Mouse (Mus musculus): ENCODE results near the gene Clec11a. TPM values are rescaled to one million over a fixed set of nuclear protein-coding genes. Genes with fewer than 3 reads are reported as not detected.
A peak's percentile ranks its signal among the peaks of the same experiment; 100 is the strongest.
"Not testable (repeated sequence)": the region's sequence is repeated elsewhere in the genome, so short reads cannot be mapped to it uniquely, and the experiment has no call there.

The Clec11a gene
- total RNA-seq, 4 experiments from 2014 or later, result 4.1 to 6.0 (median 5.1) TPM

DNA sequence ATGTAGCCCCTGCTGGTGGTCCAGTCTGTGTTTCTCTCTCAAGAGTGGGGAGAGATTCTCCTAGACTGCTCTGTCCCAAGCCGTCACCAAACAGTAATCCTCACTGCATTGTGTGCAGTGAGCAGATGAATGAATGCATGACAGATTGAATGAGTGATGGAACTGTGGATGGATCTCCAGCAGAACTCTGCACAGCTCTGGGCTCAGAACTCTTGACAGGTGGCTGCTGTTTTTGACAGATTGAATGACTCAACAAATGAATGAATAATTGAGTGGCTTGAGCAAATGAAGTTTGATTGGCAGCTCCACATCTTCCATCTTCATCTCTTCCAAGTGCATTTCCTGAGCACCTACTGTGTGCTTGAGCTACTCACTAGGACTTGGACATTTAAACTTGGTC, 15.6 kb upstream of the Clec11a start:
- DNase-seq, result no peak

DNA sequence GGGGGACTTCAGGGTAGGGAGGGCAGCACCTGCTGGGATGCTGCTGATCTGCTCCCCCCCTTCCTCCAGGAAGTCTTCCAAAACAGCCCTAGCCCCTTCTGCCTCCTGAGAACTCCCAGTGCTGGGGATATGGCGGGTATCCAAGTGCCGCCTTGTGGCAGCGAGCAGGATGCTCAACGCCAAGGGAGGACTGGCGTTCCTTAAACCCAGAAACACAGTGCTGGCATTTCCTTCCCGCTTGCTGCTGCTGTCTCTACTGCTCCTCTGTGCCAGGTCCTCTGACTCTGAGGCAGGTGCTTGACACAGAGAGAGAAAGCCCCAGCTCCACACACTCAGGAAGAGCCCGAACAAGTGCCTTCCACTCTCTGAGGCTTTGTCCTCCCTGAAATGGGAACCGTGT, 14.2 kb upstream of the Clec11a start:
- no peak for DNase-seq

DNA sequence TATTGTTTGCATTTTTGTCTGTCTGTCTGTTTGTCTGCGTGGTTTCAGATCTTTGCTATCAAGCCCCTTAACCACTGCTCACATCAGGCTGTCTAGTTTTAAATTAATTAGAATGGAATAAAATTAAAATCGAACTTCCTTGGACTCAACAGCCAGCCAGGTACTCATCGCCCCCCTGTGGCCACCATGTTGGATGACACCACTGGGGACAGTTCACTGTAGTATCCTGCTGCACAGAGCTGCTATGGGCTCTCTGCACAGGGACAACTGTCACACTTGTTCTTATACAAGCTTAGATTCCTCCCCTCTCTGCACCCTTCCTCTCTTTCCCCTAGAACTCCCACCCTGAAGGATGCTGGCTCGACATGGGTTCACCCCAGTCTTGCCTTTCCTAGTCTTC, 11.2 kb upstream of the Clec11a start:
- DNase-seq, result no peak

DNA sequence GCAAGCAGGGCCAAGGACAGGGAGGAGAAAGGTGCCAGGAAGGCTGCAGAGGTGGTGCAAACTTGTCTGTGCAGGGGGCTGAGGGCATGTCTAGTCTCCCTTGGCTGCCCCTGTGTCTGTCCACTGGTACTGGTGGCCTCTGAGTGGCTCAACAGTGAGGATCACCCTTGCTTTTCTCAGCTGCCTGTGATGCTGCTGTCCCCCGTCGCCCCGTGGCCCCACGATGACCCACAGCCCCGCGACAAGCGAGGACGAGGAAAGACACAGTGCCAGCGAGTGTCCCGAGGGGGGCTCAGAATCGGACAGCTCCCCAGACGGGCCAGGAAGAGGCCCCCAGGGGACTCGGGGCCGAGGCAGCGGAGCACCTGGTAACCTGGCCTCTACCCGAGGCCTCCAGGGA, 5.8 kb upstream of the Clec11a start:
- DNase-seq, result no peak

DNA sequence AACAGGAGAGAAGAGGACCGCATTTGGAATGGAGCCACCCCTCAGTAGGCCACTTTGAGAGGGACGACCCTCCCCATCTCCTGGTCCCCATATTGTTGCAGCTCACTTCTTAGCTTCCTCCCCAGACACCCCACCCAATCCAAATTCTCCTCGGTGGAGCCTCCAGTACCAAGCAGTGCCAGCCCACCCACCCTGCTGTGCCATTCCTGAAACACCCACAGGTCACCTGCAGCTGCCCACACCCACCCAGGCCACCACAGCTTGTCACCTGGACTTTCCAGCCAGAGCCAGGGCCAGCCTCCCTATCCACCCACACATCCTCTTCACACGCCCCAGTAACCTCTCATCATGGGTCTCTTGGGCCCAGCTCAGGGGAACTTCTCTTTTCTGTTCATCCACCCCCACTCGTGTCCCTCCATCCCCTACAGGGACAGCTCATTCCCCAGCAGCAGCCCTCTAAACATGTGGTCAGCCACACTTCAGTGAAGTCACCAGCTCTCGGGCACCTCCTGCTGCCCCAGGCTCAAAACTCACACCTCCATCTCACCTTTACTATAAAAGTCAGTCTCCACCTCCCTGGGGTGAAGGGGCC, 5.1 kb upstream of the Clec11a start:
- no peak for DNase-seq

DNA sequence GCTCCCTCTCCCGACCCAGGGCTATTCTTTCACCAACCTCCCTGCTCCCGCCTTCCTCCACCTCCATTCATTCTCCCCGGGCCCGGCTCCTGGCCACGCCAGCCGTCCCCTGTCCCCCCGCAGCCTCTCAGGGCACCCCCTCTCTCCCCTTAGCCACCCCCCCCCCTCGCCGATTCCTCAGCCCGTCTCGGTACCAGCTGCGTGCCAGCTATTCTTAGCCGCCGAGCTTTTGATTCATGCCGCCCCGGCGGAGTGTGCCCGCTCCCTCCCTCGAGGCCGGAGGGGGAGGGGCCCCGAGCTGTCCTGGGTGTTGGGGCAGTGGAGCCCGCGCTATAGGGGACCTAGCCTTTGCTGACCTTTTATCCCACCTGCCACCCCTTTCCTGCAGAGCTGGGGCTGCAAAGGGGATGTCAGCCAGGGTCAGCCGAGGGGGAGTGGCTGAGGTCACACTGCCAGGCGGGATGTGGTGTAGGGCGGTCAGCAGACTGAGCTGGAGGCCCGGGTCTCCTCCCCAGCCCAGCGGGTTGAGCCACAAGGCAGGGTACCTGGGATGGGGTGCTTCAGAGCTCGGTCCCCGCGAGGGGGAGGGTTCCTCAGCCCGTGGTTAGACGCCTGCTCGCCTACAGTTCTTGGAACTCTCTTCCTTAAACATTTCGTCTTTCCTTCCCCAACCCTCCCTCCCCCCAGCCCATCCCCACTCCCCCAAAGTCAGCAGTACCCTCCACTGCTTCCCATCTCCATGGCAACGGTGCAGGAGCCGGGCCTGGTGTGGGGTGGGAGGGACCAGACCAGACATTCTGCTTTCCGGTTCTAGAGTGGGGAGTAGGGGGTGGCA, 4.4 kb upstream of the Clec11a start:
- DNase-seq, result no peak

DNA sequence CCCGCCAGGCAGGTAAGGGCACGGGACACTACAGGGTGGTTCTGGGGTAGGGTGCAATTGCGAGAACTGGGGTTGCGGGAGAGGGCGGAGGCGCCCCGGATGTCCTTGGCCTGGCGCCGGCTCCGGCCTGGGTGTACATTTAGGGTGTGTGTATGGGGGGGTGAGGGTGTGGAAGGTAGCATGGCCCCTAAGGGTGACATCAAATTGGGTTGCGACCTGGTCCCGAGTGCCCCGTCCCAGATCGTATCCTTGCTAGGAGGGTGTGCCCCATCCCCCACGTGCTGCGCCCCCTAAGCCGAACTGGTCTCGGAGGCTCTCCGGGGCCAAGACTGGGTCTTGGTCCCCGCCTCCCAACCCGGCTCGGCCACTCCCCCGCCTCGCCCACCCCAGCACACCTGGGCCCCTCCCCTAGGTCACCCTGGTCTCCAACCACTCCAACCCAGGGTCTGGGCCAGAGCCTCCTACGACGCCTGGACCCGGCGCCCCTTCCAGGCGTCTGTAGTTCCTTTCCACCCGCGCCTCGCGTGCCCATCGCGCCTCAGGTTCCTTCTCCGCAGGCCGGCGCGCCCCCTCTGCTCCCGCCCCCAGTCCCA, 3.7 kb upstream of the Clec11a start:
- no peak for DNase-seq

DNA sequence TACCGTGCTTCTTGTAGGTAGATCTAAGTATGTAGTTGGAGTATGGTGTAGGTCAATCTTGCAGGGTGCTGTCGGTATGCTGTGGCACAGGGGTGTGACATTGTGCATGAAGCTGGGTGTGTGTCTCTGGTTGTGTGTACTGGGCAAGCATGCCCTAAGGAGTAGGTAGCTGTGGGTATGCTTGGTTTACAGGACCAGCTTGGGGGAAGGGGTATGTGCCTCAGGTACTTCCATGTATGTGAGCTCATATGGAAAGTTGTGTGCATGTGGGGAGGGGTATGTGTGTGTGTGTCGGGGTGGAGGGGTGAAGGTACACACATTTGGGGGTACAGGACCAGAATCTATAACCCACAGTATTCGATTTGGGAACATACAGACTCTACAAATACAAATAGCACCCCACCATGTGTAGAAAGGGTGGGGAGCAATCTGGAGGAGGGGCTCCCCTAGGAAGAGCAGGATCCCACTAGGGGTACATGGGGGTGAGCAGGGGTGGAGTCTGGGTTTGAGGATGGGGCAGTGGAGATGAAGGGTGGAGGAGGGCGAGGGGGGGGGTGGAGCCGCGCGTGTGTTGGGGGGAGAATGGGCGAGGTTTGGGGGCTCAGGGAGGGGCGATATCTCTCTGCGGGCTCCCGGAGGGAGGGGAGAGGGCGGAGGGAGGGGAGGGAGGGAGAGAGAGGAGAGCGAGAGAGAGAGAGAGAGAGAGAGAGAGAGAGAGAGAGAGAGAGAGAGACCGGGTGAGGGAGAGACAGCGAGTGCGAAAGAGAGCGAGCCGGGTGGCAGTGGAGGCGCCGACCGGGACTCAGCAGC, 3.0 kb upstream of the Clec11a start, which contains the start of gene Shank1:
Shank1 (plus strand) TSS at position 779 of the 810 bp plus-strand sequence.
- DNase-seq, result no peak

DNA sequence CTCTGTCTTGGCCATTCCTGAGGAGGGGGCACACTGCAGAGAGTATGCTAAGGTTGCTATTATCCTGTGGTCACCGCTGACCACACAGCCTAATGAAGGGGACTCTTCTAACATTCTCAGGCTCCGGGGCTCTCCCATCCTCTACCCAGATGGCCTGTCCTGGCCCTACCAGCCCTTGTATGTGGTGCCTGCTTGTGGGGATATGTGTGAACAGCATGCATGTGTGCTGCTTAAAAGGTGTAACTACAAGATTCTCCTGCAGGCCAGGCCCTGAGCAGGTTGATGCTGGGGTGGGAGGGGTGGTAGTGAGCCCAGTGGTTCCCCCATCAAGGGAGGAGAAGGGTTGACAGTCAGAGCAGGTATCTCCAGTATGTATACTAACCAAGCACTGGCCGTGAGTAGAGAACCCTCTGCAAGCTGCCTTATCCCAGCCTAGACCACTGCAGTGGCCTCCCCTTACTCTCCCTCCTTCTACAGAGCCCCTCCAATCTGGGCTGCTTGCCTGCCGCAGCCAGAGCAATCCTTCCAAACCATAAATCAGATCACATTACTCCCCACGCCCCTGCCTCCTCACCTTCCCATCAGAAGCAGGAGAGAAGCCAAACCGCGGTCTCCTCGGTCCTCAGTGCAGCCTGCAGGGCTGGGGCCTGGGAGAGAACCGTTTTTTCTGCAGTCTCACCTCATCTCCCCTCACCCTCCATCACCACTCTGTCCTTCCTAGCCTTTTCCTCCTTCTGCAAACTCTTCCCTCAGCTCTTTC, 739 bp upstream of the Clec11a start:
- DNase-seq, result no peak

DNA sequence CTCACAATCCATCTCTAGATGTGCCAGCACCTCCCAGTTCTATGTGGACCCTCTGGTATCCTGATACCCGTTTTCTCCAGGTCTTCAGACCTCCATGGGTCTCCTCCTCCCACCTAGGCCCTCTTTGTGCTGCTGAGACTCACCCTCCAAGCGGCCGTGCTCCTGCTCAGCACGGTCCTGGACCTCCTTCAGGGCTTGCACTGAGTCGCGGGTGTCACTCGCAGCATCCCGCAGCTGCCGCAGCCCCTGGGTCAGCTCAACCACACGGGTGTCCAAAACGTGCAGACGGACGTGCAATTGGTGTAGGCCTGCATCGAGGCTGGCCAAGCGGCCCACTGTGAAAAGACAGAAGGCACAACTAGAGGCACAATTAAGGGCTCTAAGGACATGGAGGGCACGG, 1.0 kb downstream of the Clec11a start:
- DNase-seq, result peak; percentile 24

DNA sequence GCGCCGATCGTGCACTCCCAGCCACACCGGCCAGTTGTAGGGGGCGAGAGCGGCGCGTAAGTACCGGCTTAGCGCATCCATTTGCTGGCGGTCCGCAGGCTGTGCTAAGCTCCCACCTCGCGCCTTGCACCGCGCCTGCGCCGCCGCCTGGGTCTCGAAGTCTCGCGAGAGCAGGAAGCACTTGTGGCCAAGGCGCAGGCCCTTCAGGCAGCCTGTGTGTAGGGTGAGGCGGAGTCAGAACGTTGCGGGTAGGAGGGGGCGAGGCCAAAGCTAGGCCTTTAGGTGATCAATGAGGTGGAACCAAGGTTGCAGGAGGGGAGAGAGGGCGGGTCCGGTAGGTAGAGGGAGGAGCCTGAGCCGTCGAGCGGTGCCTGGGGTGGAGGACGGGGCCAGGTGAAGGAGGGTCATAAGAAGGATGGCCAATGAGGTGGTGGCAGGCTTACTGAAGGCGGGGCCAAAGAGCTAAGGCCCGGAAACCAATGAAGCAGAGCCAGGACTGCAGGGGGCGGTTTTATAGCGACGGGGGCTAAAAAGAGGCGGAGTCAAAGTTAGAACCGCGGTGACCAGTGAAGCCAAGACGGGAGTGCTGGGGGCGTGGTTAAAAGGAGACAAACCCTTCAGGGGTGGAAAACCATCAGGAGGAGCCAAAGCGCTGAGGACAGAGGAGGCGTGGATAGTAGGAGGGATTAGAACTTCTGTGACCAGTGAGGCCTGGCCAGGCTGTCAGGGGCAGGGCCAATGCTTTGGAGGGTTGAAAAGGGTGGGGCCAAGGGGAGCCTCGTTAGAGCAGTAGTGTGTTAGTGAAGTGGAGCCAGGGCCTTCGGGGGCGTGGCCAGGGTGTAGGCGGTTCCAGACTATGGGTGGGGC, 1.7 kb downstream of the Clec11a start:
- DNase-seq, result peak; percentile 98

DNA sequence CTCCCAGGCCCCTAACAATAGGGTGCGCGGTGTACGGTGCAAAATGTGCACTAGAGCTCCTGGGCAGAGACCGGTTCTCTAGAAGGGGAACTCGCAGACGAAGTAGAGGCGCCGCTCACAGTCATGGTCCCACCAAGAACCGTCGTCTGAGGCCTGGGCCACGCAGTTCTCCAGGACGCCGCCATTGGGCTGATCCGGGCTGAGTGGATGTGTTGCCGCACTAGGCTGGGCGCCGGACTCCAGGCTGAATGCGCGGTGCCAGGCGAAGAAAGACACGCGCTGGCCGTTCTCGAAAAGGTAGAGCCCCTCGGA, 2.3 kb downstream of the Clec11a start:
- DNase-seq, result no peak

DNA sequence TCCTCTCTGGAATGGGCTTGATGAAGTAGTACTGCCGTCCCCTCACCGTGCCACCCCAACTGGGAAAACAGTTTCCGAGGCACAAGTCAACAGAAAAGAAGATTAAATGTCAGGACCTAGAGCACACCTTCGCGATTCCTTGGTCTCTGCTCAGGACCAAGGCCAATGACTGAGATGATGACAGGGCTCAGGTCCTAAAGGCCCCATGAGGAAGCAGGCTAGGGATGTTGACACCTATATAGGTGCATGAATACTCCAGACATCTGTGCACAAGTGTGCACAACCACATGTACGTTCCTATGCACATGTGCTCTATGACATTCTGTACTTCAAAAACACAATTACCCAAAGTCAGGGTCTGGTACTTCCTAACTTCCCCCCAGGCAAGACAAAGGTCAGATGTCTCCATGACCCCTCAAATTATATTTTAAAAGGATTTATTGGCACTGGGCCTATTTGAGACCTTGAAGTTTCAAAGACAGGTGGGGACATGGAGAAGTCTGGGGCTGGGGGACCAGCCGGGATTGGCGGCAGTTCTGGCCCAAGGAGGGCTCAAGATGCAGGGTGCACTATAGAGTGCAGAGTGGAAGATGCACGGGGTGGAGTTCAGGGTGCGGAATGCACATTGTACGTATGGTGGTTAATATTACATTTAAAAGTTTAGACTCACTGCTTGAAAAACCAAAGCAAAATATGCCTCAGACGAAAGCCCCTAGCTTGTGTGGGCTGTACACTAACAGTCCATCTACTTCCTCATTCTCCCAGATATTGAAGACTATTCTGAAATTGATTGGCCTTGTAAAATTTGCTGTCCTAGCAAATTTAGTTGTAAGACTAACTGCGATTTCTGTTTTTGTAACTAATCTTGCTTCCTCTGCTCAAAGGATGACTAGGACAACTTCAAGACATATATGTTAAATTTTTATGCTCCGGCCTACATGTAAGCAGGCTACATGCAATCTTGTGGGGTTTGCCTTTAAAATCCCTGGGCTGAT, 3.1 kb downstream of the Clec11a start:
- no peak for DNase-seq

DNA sequence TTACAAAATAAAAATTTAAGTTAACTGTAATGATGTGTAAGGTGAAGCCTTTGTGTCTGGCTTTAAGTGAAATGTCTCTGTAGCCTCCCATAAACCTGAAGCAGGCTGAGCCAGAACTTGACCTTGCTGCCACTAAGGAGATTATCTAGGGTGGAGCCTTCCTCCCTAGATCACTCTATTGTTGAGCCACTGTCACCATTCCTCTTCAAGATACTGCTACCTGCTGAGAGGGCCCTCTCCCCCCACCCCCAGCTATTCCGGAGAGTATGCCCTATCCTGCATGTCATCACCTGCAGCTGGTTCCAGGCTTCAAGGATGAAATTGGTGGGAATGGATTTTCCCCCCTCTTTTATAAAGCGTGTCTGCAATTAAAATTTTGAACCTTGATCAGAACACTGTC, 9.2 kb downstream of the Clec11a start:
- not testable (repeated sequence) for DNase-seq

DNA sequence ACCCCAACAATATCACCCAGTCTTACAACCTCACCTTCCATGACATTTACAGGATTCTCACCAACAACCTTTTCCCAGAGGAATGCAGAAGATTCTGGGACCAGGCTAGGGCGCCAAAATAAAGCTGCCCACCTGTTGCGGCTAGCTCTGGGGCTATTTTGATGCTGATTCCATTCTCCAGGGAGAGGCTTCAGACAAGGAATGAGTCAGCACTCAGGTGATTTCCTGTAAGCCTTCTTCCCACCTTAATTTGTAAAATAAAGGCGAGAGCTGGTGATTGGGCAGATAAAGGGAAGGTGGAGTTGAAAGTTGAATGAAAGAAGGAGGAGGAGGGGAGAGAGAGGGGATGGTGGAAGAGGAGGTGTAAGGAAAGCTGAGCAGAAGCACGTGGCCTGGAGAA, 15.3 kb downstream of the Clec11a start:
- DNase-seq, result no peak

DNA sequence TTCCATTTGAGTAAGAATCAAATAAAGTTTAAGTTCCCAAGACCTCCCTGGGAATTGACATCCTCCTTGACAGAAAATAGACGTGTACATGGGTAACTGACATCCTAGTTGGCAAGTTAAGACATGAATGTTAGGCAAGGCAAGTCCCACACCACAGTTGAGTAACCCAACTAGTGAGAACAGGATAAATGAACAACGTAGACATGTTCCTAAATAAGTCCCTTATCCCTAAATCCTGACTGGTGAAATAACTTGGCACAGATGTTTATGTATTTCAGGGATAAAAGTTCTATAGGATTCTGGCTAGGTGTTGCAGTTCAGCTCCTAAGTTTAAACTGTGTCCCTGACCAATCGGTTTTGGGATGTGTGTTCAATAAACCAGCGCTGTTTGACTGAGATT, 15.7 kb downstream of the Clec11a start:
- no peak for DNase-seq

DNA sequence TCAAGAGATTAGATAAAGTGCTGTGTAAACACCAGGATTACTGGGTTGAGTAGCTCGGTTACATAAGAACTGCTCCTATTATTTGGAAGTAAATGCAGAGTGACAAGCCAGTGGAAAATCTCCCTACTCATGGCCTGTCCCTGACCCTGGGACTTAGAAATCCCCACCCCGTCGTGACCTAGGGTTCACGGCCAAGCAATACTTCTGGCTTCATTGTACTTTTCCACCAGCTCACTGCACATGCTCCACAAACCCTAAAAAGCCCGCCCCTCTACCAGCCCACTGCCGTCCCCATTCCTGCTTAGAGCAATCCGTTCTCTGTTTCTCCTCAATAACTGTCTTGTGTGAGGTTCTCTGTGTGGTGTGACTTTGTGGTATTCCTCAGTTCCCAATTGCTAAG, 18.9 kb downstream of the Clec11a start:
- DNase-seq, result no peak

DNA sequence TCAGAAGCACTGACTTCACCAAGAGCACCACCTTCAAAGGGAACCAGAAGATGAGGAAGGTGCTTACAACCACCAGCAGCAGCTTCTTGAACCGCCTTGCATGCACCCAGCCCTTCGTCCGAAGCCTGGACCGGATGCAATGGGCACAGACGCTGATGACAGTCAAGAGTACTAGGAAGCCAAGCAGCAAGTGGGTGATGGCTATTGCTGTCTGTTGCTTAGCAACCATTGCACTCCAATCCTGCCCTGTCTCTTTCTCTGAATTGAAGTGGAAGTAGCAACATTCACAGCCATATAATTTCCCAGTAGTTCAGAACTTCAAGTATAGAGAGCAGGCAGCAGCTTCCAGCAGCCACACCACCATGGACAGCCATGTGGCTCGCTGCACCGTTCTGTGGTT, 25.1 kb downstream of the Clec11a start:
- DNase-seq, result no peak

DNA sequence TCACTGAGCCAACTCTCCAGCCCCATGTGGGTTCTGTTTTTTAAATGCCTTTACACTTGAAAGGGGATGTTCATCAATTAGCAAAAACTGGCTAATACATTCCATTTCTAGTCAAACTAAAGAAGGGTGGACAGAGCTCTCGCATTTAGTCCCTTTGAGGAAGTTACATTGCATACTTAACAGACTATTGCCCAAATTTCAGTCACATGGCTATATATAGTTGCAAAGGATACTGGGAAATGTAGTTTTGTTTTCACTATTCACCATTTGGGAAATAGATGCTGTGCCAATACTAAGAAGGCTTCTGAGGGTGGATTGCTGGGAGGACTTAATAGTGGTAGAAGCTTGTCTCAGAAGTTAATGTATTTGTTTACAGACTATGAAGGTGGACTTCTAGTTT, 25.7 kb downstream of the Clec11a start:
- no peak for DNase-seq

DNA sequence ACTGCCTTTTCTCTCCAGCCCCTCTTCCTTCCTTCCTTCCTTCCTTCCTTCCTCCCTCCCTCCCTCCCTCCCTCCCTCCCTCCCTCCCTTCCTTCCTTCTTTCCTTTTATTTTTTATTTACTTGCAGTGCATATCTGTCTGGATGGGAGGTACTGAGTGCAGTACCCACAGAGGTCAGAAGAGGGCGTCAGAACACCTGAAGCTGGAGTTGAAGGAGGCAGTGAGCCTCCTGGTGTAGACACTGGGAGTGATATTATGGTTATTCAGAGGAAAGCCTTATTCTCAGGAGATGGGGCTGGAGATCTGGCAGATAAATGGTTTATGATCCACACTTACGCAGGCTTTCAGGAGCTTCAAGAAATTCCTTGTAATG, 29.5 kb downstream of the Clec11a start:
- DNase-seq, result no peak
